Mouse (Mus musculus) frontal cortex, postnatal 25 days (tissue): ENCODE results near the gene Sec61g.
A peak's percentile ranks its signal among the peaks of the same experiment; 100 is the strongest.
"Not testable (repeated sequence)": the region's sequence is repeated elsewhere in the genome, so short reads cannot be mapped to it uniquely, and the experiment has no call there.

Experiments used
- DNase-seq, 2 experiments: peaks; one replicate each; pipeline ENCODE4 v3.0.0; 2022; ENCODE audit warnings: low spot score in 2 of 2

Gene Sec61g

DNA sequence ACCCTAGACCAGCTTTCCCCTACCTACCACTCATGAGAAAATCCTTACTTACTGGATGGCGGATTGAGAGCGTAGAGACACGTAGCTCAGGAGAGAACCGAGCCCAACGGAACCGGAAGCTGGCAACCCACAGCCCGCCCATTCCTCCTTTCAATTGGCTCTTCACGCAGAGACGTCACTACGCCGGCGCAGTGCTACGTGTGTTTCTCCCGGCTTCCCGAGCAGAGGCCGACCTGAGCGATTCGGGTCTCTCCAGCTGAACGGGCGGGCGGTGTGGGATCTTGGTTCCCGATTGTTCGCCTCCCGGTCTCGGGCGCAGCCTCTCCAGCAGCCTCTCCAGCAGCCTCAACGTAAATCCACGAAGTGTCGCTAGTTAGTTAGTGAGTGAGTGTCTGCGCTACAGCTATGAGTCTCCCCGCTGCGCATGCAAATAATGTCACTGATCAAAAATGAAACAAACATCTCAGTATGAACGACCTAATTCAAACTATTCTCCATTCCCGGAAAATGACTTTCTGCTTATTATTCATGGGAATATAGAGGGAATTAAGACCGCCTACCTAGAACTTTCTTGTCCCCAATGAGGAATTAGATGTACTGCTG lies at the start of gene Sec61g:
Gene Sec61g (minus strand): TSS at position 433 of the 603 bp plus-strand sequence.
- DNase-seq, result peak; percentile 84 to 88

DNA sequence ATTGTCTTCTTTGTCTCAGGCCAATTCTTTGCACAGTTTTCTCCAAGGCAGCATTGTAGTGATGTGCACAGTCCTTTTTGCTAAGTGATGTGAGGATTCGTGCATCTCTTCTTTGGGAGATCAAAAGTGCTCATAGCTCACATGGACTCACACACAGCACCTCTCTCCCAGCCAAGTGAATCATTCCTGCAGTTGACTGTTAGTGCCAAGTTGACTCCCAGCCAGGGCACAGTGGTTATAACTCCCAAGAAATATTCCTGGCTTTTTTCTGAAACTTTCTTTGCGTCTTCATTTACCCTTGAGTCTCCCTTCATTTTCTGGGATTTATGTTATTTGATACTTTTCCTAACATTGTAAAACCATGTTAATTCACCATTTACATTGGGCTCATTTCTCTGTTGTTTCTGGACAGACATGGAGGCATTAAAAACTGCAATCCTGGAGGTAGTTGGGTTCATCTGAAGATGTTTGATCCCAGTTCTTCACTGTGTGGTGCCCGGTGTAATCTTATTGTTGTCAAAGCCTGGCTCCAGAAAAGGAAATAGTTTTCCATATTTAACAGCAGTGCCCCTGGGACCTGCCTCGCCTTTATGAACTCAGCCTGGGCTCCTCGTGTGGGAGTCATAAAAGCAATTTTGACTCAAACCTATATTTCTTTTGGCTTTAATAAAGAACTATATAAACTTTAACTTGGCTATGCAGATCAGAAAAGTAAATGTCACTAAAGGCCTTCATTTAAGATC lies 38.3 kb upstream of the Sec61g start:
- DNase-seq, result no peak

DNA sequence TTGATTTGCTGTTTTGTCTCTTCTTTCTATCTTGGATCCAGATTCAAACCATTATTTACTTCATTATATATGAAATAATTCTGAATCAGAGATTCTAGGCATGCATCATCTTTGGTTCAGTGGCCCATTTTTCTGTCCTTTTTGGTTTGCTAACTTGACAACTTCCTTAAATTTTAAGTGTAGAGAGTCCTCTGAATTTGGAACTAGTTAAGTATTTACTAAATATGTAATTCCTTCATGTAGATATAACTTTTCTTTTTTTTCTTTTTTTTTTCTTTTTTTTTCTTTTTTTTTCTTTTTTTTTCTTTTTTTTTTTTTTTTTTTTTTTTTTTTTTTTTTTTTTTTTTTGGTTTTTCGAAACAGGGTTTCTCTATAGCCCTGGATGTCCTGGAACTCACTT lies 29.1 kb upstream of the Sec61g start:
- no peak for DNase-seq

DNA sequence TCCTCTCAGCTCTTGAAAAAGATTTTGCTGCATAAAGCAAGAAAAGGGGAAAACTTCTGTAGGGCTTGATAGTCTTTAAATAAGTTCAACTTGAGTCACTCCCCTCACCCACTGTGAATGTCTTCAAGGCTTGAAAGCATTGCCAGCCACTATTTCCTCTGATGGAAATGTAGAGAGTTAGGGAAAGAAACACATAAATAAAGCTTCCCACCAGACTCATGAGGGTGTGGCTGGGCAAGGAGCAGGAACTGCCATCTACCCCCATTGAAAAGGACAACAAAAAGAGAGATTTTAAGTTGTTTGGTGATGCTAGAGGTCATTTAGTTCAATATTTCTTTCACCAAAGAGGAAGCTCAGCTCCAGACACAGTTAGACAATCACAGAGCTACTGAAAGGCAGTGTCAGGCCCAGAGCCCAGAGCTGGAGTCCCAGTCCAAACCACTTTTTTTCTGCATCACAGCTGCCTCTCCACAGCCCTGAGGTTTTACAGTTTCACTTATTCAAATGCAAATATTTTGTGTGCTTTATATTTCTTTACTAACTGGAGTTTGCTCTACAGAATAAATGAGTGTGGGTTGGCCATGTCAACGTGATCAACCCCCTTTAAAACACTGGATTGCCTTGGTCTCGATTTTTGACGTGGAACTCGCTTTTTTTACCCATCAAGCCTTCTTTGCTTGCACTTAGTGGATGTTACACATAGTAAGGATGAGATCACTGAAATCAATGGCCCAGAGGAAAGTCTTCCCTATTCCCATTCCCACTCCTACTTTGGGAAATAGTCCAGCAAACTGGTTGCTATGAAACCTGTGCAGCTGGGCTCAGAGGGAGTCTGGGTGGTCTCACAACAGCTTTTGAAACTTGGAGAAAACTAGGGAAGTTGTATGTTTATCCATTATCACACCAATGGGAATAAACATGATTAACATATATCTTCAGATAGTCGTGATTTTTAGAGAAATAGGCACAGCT lies 26.6 kb upstream of the Sec61g start:
- DNase-seq, result no peak

DNA sequence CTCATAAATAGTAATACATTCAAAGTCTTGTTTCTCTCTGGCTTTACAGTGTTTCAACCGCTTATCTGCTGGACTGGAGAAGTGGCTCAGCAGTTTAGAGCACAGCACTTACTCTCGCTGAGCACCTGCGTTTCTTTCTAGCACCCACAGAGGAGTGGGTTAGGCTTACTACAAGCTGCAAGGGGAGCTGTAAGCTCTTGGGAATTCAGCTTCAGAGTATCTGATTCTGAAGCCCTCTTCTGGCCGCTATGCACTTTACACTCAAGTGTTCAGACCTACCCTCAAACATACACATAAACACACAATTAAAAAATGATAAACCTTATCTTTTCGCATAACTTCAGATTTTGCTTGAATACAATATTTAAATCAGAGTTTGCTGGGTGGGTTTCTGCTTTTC lies 24.6 kb upstream of the Sec61g start:
- DNase-seq, result no peak

DNA sequence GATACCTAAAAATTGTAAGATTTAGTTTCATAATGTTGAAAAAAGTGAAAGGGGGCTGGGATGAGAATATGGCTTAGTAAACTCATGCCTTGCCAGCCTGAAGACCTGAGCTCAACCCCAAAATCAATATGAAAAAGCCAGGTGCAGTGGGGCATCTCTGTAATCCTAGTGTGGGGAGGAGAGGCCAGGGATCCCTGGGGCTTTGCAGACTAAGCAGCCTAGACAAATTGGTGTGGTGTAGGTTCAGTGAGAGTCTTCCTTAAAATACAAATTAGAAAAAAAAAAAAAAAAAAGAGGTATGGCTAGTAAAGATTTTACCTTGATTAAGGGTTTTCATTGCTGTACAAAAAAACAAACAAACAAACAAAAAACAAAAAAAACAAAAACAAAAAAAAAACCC lies 20.6 kb upstream of the Sec61g start:
- no peak for DNase-seq

DNA sequence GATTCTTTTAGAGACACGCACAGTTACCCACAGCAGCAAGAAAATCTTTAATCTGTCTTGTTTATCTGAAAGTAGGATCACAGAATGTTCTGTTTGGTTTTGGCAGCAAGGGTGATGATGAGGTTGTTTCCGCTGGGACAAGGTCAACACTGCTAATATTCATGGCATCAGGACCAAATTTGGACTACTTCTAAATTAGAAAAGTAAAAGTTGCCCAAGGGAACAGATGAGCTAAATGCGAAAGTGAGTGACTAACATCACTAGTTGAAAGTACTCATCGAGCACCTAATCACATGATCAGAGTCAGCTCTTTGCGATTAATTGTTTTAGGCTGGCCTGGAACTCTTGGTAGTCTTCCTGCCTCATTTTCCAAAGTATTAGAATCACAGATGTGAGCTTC lies 20.1 kb upstream of the Sec61g start:
- no peak for DNase-seq

DNA sequence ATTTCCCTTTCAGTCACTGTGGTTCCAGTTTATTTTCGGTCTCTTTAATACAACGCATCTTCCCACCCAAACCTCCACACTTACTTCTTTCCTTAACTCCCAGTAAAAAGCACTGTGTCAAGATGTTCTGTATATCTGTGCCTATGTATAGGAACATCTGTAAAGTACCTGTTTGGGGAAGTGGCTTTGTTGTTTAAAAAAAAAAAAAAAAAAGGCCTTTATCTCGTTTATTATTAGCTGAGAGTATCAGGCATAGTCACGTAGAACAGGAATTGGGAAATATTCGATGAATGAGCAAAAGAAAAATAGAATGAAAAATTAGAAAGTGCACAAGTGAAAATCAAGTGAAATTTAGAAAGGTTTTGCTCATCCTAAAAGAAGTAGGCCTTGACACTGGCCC lies 19.5 kb upstream of the Sec61g start:
- no peak for DNase-seq

DNA sequence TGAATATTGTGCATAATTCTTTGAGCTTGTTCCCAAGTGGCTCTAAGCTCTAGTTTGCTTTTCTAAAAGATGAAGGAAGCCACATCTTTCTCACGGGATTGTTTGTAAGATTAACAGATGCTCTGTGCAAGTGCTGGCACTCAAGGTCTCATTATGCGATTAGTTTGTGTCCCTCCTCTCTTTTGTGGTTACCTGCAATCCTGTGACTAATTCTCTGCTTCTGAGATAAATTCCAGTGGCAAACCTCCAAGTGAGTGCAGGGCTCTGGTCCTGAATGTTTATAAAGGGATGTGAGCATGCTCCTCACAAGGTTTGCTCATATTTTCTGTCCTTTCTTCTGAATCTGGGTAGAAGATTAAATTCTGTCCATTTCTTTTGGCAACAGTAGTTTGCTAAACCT lies 18.2 kb upstream of the Sec61g start:
- DNase-seq, result no peak

DNA sequence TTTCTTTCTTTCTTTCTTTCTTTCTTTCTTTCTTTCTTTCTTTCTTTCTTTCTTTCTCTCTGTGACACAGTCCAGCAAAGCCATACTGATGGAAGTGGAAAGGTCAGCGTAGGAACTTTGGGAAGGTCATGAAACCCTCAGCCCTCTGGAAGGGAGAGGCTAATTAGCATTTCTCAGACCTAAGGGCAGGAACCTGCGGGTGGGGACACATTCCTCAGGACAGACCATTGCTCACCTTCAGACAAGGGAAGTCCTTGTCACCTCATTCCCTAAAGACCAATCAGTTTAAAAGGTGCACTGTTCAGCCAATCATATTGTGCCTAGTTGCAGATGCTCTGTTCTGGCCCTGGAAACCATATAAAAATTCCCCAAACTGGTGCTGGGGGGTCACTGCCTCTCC lies 17.4 kb upstream of the Sec61g start:
- DNase-seq, result no peak

DNA sequence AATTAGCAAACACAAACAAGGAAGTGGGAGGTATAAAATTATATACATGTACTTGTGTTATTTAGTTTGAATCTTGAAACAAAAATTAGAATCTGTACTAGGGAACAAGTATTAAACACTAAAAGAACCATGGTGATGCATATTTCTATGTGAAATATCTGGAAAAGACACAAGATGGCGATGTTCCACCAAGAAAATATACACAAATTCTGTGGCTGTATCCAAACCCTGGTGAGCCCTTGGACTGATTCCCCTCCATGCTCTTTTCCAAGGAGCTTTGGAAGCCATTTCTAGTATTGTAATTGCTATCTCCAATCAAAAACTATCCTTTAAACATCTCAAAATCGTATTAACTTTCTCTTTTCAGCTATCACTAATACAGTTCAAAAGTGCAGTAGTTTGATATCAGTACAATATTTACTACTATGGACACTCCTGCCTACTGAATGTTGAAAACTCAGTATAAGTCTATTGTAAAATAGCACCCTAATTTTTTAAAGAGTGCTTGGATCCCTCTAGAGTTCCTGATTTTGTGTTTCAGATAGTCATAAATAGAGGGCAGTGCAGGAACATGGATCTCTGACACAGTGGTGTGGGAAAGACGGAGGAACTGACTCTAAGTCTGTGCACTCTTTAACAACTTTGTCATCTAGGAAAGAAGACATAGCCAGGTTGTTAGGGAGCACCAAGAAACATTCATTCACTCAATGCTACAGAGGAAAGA lies 16.8 kb upstream of the Sec61g start:
- no peak for DNase-seq

DNA sequence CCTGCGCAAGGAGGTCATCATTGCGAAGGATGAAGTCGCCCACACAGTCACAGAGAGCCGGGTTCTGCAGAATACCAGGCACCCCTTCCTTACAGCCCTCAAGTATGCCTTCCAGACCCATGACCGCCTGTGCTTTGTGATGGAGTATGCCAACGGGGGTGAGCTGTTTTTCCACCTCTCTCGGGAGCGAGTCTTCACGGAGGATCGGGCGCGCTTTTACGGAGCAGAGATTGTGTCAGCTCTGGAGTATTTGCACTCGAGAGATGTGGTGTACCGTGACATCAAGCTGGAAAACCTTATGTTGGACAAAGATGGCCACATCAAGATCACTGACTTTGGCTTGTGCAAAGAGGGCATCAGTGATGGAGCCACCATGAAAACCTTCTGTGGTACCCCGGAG lies 6.8 kb upstream of the Sec61g start:
- not testable (repeated sequence) for DNase-seq

DNA sequence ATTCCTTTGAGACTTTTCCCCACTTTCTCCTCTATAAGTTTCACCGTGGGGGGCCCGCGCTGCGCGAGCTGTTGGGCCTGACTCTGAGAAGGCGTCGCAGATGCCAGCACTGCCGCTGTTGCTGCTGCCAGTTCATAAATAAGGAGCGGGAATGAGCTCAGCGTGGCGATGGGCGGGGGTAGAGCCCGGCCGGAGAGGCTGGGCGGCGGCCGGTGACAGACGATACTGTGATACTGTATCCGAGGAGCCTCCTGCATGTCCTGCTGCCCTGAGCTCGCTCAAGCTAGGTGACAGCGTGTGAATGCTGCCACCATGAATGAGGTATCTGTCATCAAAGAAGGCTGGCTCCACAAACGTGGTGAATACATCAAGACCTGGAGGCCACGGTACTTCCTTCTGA lies 5.9 kb upstream of the Sec61g start:
- not testable (repeated sequence) for DNase-seq

DNA sequence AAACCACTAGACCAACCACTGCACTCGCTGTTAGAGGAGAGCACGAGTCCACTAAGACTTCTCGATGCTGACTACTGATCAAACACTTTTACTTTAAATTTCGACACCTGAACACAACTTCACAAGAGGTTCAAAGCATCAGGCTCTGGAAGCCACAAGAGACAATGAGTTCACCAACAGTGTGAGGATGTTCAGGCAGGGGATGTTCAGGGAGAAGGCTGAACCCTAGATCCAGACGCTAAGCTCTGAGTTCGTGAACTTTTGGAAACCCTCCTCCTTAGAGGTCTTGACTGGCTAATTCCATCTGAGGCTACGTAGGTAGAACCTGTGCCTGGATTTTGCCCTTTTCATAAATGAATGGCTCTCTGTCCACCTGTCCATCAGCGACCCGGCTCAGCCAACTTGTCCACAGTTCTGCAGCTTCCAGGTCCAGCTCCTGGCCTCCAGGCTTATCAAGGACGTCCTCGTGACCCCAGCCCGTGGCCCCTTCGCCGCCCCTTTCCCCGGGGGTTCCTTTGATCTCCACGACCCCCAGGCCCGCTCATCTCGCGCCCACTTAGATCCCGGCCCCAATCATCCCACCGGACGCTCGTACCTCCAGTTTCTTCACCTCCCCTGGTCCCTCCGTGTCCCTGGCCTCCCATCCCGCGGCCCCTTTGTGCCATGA lies 766 bp downstream of the Sec61g start:
- peak in 1 of 2 experiments; percentile 14 for DNase-seq

DNA sequence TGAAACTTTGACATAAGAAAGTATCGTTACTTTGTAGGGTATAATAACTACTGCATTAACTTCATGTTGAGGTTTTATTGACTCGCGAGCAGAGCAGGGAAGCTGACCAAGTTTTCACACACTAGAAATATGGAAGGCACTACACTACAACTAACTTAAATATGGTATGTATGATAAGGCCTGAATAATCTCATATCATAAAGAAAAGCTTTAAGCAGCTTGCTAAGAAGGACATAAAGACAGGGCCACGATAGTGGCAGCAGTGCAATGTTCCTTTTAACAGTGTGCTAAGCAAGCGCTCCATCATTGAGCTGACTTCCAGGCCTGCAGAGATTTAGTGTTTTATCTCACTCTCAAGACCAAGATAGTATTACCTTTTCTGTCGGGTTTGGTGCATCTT lies 2.3 kb downstream of the Sec61g start:
- no peak for DNase-seq

DNA sequence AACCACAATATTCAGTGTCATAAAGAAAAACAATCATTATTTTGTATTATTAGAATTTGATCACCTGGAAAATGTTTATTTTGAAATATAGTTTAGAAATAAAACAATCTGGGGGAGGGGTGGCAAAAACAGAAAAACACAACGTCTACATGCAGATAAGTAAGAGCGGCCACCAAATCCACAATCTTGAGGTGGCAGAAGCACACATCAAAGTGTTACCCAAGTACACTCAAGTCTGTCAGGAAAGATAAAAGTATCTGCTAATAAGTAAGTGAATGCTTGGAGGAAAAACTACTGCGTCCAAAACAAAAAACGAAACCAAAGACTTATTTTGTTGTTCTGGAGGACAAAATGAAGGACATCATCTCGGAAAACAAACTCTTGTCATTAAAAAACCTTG lies 5.1 kb downstream of the Sec61g start:
- DNase-seq, result no peak

DNA sequence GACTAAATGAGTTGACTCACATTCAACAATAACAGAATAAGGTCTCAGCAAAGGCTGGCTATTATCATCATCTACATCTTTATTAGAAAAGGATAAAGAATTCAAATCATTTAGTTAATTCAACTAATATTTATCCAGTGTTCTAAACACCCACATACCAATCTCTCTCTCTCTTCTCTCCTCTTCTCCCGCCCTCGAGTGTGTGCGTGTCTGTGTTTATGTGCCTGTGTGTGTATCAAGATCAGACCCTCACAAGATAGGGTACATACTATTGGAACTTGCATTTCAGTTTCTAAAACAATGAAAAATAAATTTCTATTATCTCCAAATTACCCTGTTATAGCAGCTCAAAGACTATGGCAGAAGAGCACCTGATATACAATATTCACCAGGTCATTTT lies 5.5 kb downstream of the Sec61g start:
- DNase-seq, result no peak

DNA sequence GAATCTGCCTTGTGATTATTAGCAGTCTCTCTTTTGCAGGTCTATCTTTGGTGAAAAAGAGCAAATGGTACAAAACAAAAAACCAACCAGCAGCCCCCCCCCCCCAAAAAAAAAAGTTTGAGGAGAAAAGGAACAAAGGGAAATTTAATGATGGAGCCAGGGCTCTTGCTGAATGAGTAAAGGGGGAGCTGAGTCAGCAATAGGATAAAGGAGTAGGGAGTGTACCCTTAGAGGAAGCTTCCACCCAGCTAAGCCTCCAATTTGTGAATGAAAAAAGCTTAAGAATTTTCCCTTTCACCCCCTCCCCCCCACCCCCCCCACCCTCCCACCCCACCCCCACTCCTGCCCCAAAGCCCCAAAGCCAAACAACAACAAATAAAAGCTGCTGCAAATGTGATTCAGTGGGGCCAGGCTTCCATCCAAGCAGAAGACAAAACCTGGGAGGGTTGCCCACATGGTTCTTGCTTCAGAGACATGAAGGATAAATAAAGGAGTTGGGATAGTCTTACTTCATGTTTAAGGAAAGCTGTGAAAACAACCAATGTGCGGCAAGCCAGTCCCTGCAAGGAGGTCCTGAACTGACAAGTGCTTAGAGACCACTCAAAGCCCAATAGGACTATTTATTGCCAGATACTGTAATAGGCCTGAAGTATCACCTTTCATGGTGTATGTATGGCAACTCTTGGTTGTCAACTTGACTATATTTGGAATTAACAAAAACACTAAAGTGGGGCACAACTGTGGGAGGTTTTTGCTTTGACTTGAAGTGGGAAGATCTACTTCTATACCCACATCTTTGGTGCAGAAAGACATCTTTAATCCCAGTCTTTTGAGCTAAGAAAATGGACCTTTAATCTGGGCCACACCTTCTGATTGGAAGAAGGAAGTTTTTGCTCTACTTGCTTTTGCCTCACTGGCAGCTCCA lies 9.3 kb downstream of the Sec61g start:
- no peak for DNase-seq
